Comparison of ENCODE assay signal across 8 mouse cellular contexts in genomic region chr12:85270319-85270718, GRCm38 (mm10). TPM values are rescaled to one million over a fixed set of nuclear protein-coding genes. Genes with fewer than 3 reads are reported as not detected.
DNase-seq lines count a peak whose midpoint lies in the region; ATAC-seq lines count a peak whose summit lies in the region.

Mlh3 (minus strand) TSS chr12:85270599.

- peak within 1 kb of the TSS; percentile 78 for H3K9ac ChIP-seq in forebrain, embryonic 11.5 days (ENCODE audit: low read length)
- peak within 1 kb of the TSS; percentile 84 for H3K9ac ChIP-seq in heart, embryonic 16.5 days (ENCODE audit: low read length)
- H3K9ac ChIP-seq in liver, embryonic 13.5 days = peak within 1 kb of the TSS; percentile 75
- peak within 1 kb of the TSS; percentile 63; the same call in 1 of the 2 replicates for H3K9ac ChIP-seq in stomach, embryonic 15.5 days

- under 1% methylated on average over 35 of the region's 35 CpGs for WGBS in forebrain, embryonic 11.5 days
- under 1% methylated on average over 35 of the region's 35 CpGs for WGBS in heart, embryonic 16.5 days
- WGBS in liver, embryonic 13.5 days (ENCODE audit: insufficient replicate concordance) = 1% methylated on average over 35 of the region's 35 CpGs
- under 1% methylated on average over 35 of the region's 35 CpGs for WGBS in stomach, embryonic 15.5 days

- ATAC-seq in forebrain, embryonic 11.5 days (replicated peaks; ENCODE audit: low FRiP score) = peak; percentile 96
- peak; percentile 82 for ATAC-seq in heart, embryonic 16.5 days (replicated peaks; ENCODE audit: extremely low read depth, insufficient read depth, low FRiP score)
- peak; percentile 88 for ATAC-seq in liver, embryonic 13.5 days (ENCODE audit: low read depth)
- peak; percentile 83 for ATAC-seq in stomach, embryonic 15.5 days (ENCODE audit: insufficient read depth, low FRiP score, low read depth)

- H3K36me3 ChIP-seq in forebrain, embryonic 11.5 days (ENCODE audit: control insufficient read depth, insufficient read depth, low read length) = peaks cover 4% of the 10 kb centered on the region; the same call in 1 of the 2 replicates
- H3K36me3 ChIP-seq in heart, embryonic 16.5 days (ENCODE audit: control insufficient read depth, insufficient read depth) = peaks cover 10% of the 10 kb centered on the region
- H3K36me3 ChIP-seq in liver, embryonic 13.5 days = peaks cover 17% of the 10 kb centered on the region
- H3K36me3 ChIP-seq in stomach, embryonic 15.5 days = no peaks in the 10 kb centered on the region; the same call in 1 of the 2 replicates

- no peaks in the 10 kb centered on the region; the same call in 1 of the 2 replicates for H3K4me1 ChIP-seq in forebrain, embryonic 11.5 days (replicated peaks; ENCODE audit: control insufficient read depth, insufficient read depth, low read length)
- H3K4me1 ChIP-seq in heart, embryonic 16.5 days (ENCODE audit: control insufficient read depth, insufficient read depth, low read length) = peaks cover 4% of the 10 kb centered on the region; the same call in 1 of the 2 replicates
- H3K4me1 ChIP-seq in liver, embryonic 13.5 days (replicated peaks) = peaks cover 34% of the 10 kb centered on the region
- no peaks in the 10 kb centered on the region; the same call in 1 of the 2 replicates for H3K4me1 ChIP-seq in stomach, embryonic 15.5 days

- no peaks in the 10 kb centered on the region for H3K9me3 ChIP-seq in forebrain, embryonic 11.5 days (ENCODE audit: control insufficient read depth, low read length)
- peaks cover 3% of the 10 kb centered on the region for H3K9me3 ChIP-seq in heart, embryonic 16.5 days (replicated peaks; ENCODE audit: control insufficient read depth, low read length)
- H3K9me3 ChIP-seq in liver, embryonic 13.5 days (replicated peaks) = peaks cover 5% of the 10 kb centered on the region; the same call in 1 of the 2 replicates
- H3K9me3 ChIP-seq in stomach, embryonic 15.5 days = no peaks in the 10 kb centered on the region

- peak; percentile 94 for DNase-seq in CD4-positive, CD25-positive, alpha-beta regulatory T cell, adult 2 months (ENCODE audit: low read depth, low spot score)
- peak; percentile 60 for DNase-seq in c-Kit-negative CD71-positive TER-119-positive erythroid progenitor cells, embryonic 14.5 days (ENCODE audit: low read depth, low spot score)
- peak; percentile 91 for DNase-seq in forebrain, embryonic 11.5 days (ENCODE audit: low spot score)
- peak; percentile 88 to 94 for DNase-seq in kidney, postnatal 25 days
- DNase-seq in liver, embryonic 13.5 days = peak; percentile 77
- DNase-seq in neural tube, embryonic 10.5 days (ENCODE audit: extremely low spot score, low spot score) = peak; percentile 84

- H3K4me3 ChIP-seq in forebrain, embryonic 11.5 days (ENCODE audit: low read depth, low read length) = peak within 1 kb of the TSS; percentile 52
- peak within 1 kb of the TSS; percentile 79 for H3K4me3 ChIP-seq in heart, embryonic 16.5 days (ENCODE audit: low read length)
- H3K4me3 ChIP-seq in liver, embryonic 13.5 days (replicated peaks) = peak within 1 kb of the TSS; percentile 71
- peak within 1 kb of the TSS; percentile 59 for H3K4me3 ChIP-seq in stomach, embryonic 15.5 days (replicated peaks)

- peak within 1 kb of the TSS; percentile 63 for H3K4me2 ChIP-seq in forebrain, embryonic 11.5 days (ENCODE audit: low read depth, low read length, severe bottlenecking)
- peak within 1 kb of the TSS; percentile 77 for H3K4me2 ChIP-seq in heart, embryonic 16.5 days (ENCODE audit: low read depth, low read length)
- H3K4me2 ChIP-seq in liver, embryonic 13.5 days = peak within 1 kb of the TSS; percentile 72
- peak within 1 kb of the TSS; percentile 68 for H3K4me2 ChIP-seq in stomach, embryonic 15.5 days

- H3K27ac ChIP-seq in forebrain, embryonic 11.5 days (ENCODE audit: low read depth, low read length) = peak within 1 kb of the TSS; percentile 84
- H3K27ac ChIP-seq in heart, embryonic 16.5 days (ENCODE audit: low read length) = peak within 1 kb of the TSS; percentile 68
- H3K27ac ChIP-seq in liver, embryonic 13.5 days = peak within 1 kb of the TSS; percentile 70
- peak within 1 kb of the TSS; percentile 75 for H3K27ac ChIP-seq in stomach, embryonic 15.5 days

- no peaks in the 10 kb centered on the region for H3K27me3 ChIP-seq in forebrain, embryonic 11.5 days (ENCODE audit: control insufficient read depth, insufficient read depth, low read length)
- H3K27me3 ChIP-seq in heart, embryonic 16.5 days (ENCODE audit: control insufficient read depth, insufficient read depth, low read length) = no peaks in the 10 kb centered on the region
- no peaks in the 10 kb centered on the region for H3K27me3 ChIP-seq in liver, embryonic 13.5 days
- no peaks in the 10 kb centered on the region for H3K27me3 ChIP-seq in stomach, embryonic 15.5 days (replicated peaks)

RNA-seq across cellular contexts. Expression of gene Mlh3, which starts in this region (rescaled TPM):
- 8.7 and 9.8 TPM in 2 replicates for polyA plus RNA-seq in forebrain, embryonic 11.5 days (2014; fragmentation: Nextera tagmentation; extraction: Ambion mirVana)
- 6.4 and 7.4 TPM in 2 replicates for polyA plus RNA-seq in heart, embryonic 16.5 days (2015; fragmentation: Nextera tagmentation; extraction: Ambion mirVana)
- polyA plus RNA-seq in liver, embryonic 13.5 days (2015; fragmentation: Nextera tagmentation; extraction: Ambion mirVana) = 2.8 and 3.0 TPM in 2 replicates
- 6.8 and 7.1 TPM in 2 replicates for polyA plus RNA-seq in stomach, embryonic 15.5 days (2015; fragmentation: Nextera tagmentation; extraction: Ambion mirVana)

Comparison
In these comparisons a context has a peak if more than half of its experiments do, and no peak if none do; other contexts are left out.
1. Peak in every context shown above with its lines: DNase-seq, ATAC-seq, H3K4me3 ChIP-seq and H3K27ac ChIP-seq.